Mouse (Mus musculus) neural tube, postnatal 0 days (tissue): ENCODE measurements around the gene Sstr3. TPM values are rescaled to one million over a fixed set of nuclear protein-coding genes. Genes with fewer than 3 reads are reported as not detected.

Experiments used
- polyA plus RNA-seq: library from polyadenylated mRNA; unstranded; fragments of >200 nt; fragmentation: Nextera tagmentation; extraction: Ambion mirVana; gene quantifications from 2 replicates; pipeline ENCODE4 v1.2.1, GENCODE M21; 2015

The Sstr3 gene
- polyA plus RNA-seq = 0.53 and 0.59 TPM in 2 replicates

GRCm38 (mm10) chr15:78544561-78545001, at the start of gene Sstr3:
TSS of gene Sstr3 (minus strand) at chr15:78544685.

GRCm38 (mm10) chr15:78572658-78573397, 28.3 kb upstream of the Sstr3 start, which contains the start of gene Rac2:
TSS of gene Rac2 (minus strand) at chr15:78572783.

GRCm38 (mm10) chr15:78530671-78531450, 13.6 kb downstream of the Sstr3 start, which contains the start of gene C1qtnf6:
TSS of gene C1qtnf6 (minus strand) at chr15:78531416.

GRCm38 (mm10) chr15:78494968-78495406, 49.5 kb downstream of the Sstr3 start, which contains the start of gene Il2rb:
TSS of gene Il2rb (minus strand) at chr15:78495271.

Other genes with a start within 250 kb of the Sstr3 start
- 0.13 and 0.24 TPM in 2 replicates for gene Csf2rb2, start 239.0 kb downstream of the Sstr3 start, polyA plus RNA-seq
- gene Csf2rb, start 218.9 kb downstream of the Sstr3 start, polyA plus RNA-seq = 0.58 and 0.85 TPM in 2 replicates
- gene Tex33, start 148.8 kb downstream of the Sstr3 start, polyA plus RNA-seq = 0.28 TPM in 1 of 2 replicates, not detected in the other
- 57.6 and 60.3 TPM in 2 replicates for gene Tst, start 138.8 kb downstream of the Sstr3 start, polyA plus RNA-seq
- gene Mpst, start 138.3 kb downstream of the Sstr3 start, polyA plus RNA-seq = 3.2 and 3.9 TPM in 2 replicates
- gene Kctd17, start 116.1 kb downstream of the Sstr3 start, polyA plus RNA-seq = 141 and 183 TPM in 2 replicates
- 0.36 and 0.95 TPM in 2 replicates for gene Tmprss6, start 76.1 kb downstream of the Sstr3 start, polyA plus RNA-seq
- gene Il2rb, start 49.4 kb downstream of the Sstr3 start, polyA plus RNA-seq = 0.14 and 0.46 TPM in 2 replicates
- gene C1qtnf6, start 13.3 kb downstream of the Sstr3 start, polyA plus RNA-seq = 10.6 and 11.2 TPM in 2 replicates
- gene Rac2, start 28.1 kb upstream of the Sstr3 start, polyA plus RNA-seq = 8.4 and 12.3 TPM in 2 replicates
- 9.4 and 9.8 TPM in 2 replicates for gene Cyth4, start 52.4 kb upstream of the Sstr3 start, polyA plus RNA-seq
- 12.1 and 13.6 TPM in 2 replicates for gene Elfn2, start 174.1 kb upstream of the Sstr3 start, polyA plus RNA-seq
- gene Mfng, start 228.8 kb upstream of the Sstr3 start, polyA plus RNA-seq = 8.2 and 9.7 TPM in 2 replicates